Mouse (Mus musculus): ENCODE results near the gene Hmg20b. TPM values are rescaled to one million over a fixed set of nuclear protein-coding genes. Genes with fewer than 3 reads are reported as not detected.
A peak's percentile ranks its signal among the peaks of the same experiment; 100 is the strongest.

Gene Hmg20b
- polyA plus RNA-seq, 1 experiment: 89.0 TPM

DNA sequence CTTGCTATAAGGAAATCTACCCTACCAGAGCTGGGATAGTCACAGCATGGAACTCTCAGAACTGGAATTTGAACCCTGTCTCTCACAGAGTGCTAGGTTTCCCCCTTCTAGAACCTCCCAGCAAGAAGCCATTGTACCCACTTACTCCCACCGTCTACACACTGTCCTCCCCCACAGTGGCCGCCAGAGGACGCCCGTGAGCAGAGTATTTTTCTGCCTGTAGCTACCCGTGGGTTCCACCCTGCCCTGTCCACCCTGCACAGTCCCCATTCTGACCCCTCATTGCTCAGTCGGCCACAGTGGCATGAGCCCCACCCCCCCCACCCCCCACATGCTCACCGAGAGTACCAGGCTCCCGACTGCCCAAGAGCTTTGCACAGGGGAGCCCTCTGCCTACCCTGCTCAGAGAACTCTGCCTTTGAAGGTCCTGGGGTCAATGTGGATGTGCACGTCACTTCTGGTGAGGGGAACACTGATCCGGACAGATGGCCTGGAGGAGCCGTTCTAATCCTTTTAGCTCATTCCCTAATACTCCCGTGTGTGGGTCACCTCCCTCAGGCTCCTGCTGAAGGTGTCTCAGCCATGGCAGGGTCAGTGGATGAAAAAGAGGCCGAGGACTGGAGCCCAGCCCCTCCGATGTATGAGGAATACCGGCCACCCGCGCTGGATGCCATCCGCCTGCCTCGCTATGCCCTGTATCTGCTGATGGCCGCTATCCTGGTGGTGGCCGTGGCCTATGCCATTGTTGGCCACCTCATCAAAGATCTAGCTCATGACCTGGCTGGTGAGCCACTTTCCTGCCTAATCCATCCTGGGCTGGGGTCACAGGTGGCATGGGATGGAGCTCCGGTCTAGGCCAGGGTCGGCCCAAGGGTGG, 39.8 kb upstream of the Hmg20b start:
- no peak for TF ChIP-seq FOSL1 (IDR thresholded peaks at IDR 0.05; ENCODE audit: insufficient read depth, low read length, poor library complexity, severe bottlenecking)
- TF ChIP-seq CTCF (IDR thresholded peaks at IDR 0.05; ENCODE audit: control insufficient read depth, insufficient read depth, insufficient read length): peak; percentile 95
- H3ac ChIP-seq (ENCODE audit: control insufficient read depth, insufficient read length, low read depth): no peak overlapping the region

DNA sequence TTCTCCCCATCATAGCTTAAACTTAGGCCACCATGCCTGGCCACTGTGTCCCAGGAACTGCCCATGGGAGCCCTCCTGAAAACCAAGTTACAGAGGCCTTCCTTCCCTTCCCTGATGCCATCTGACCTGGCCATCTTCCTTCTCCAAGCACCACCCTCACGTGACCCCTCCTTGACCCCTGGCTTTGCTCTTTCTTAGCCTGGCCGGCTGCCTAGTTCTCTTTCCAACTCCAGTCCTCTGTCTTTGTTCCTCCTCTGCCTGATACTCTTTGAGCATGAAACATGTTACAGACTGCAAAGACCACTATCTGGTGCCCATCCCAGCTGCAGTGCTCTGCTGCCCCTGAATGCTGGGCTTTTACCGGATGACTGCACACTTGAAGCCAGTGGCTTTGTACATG, 39.1 kb upstream of the Hmg20b start:
- Histone ChIP-seq H3ac (ENCODE audit: control insufficient read depth, insufficient read length, low read depth) (no peak overlapping the region), H3K36me3 (ENCODE audit: control insufficient read depth, insufficient read depth) (peaks cover 34% of the 10 kb centered on the region), H3K27me3 (ENCODE audit: control insufficient read depth, insufficient read depth, insufficient read length) (no peaks in the 10 kb centered on the region), H3K79me2 (ENCODE audit: control insufficient read depth, insufficient read depth) (peaks cover 32% of the 10 kb centered on the region), H3K4me3 (ENCODE audit: insufficient read depth, poor library complexity, severe bottlenecking) (no peak overlapping the region), H3K79me3 (ENCODE audit: low read depth) (peaks cover 24% of the 10 kb centered on the region)
- TF ChIP-seq CTCF (IDR thresholded peaks at IDR 0.05; ENCODE audit: control insufficient read depth, insufficient read depth, insufficient read length): no peak
- TF ChIP-seq USF1 (IDR thresholded peaks at IDR 0.05; ENCODE audit: low read depth): peak; percentile 54

More for the DNA sequence above, 39.8 kb upstream of the Hmg20b start:
- Histone ChIP-seq H3K79me3 (ENCODE audit: low read depth) (peaks cover 17% of the 10 kb centered on the region), H3K79me2 (ENCODE audit: control insufficient read depth, insufficient read depth) (peaks cover 25% of the 10 kb centered on the region), H3K36me3 (ENCODE audit: control insufficient read depth, insufficient read depth) (peaks cover 34% of the 10 kb centered on the region), H3K27me3 (ENCODE audit: control insufficient read depth, insufficient read depth, insufficient read length) (no peaks in the 10 kb centered on the region), H3K4me3 (ENCODE audit: insufficient read depth, poor library complexity, severe bottlenecking) (no peak overlapping the region)

DNA sequence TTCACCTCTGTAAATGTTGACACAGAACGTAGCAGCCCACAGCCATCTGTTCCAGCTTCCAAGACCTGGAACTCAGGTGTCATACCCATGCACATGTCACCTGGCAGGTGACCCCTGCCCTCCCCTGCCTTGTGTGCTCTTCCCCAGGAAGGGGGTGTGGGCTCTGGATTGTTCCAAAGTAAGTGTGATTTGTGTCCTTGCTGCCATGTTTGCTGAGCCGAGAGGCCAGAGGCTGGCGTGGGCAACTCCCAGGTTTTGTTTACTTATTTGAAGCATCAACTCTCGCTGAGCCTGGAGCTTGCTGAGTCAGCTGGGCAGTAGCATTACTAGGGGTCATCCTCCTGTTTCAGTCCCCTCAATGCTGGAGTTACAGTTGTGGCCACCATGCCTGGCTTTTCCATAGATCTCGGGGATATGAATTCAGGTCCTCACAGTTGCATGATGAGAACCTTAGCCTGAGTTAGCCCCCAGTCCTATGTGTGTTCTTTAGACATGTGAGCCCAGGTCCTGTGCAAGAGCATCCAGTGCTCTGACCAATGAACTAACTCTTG, 38.3 kb upstream of the Hmg20b start, which contains the start of gene Gm48552:
TSS of gene Gm48552 (plus strand) at position 501 of the 551 bp plus-strand sequence.
- Histone ChIP-seq H3K4me3 (ENCODE audit: insufficient read depth, poor library complexity, severe bottlenecking) (no peak within 1 kb of the TSS), H3K79me2 (ENCODE audit: control insufficient read depth, insufficient read depth) (peaks cover 33% of the 10 kb centered on the region), H3K36me3 (ENCODE audit: control insufficient read depth, insufficient read depth) (peaks cover 34% of the 10 kb centered on the region)

DNA sequence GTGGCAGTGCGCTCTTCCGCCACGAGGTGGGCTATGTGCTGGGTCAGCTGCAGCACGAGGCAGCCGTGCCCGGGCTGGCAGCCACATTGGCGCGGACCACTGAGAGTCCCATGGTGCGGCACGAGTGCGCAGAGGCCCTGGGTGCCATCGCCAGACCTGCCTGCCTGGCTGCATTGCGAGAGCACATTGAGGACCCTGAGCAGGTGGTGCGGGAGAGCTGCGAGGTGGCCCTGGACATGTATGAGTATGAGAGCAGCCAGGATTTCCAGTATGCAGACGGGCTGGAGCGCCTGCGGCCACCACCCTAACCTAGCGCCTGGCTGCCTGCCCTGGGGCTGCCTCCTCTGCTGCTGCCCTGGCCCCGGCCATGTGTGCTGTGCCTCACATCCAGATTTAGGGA, 37.4 kb upstream of the Hmg20b start:
- peaks cover 34% of the 10 kb centered on the region for H3K36me3 ChIP-seq (ENCODE audit: control insufficient read depth, insufficient read depth)
- no peak for TF ChIP-seq CTCF (IDR thresholded peaks at IDR 0.05; ENCODE audit: control insufficient read depth, insufficient read depth, insufficient read length)
- TF ChIP-seq MYOD1 (IDR thresholded peaks at IDR 0.05; ENCODE audit: control insufficient read depth, insufficient read length, low read depth): no peak
- no peak for TF ChIP-seq FOSL1 (IDR thresholded peaks at IDR 0.05; ENCODE audit: insufficient read depth, low read length, poor library complexity, severe bottlenecking)
- no peak for TF ChIP-seq MYOG (IDR thresholded peaks at IDR 0.05; ENCODE audit: control insufficient read depth, extremely low read depth, insufficient read length)
- no peak for TF ChIP-seq CEBPB (IDR thresholded peaks at IDR 0.05; ENCODE audit: low read depth)
- no peak for TF ChIP-seq MAX (IDR thresholded peaks at IDR 0.05)
- no peak for TF ChIP-seq USF1 (IDR thresholded peaks at IDR 0.05; ENCODE audit: low read depth)
- H3K27me3 ChIP-seq (ENCODE audit: control insufficient read depth, insufficient read depth, insufficient read length): no peaks in the 10 kb centered on the region
- H3ac ChIP-seq (ENCODE audit: control insufficient read depth, insufficient read length, low read depth): no peak overlapping the region
- H3K4me3 ChIP-seq (ENCODE audit: insufficient read depth, poor library complexity, severe bottlenecking): no peak overlapping the region
- peaks cover 25% of the 10 kb centered on the region for H3K79me3 ChIP-seq (ENCODE audit: low read depth)
- H3K79me2 ChIP-seq (ENCODE audit: control insufficient read depth, insufficient read depth): peaks cover 33% of the 10 kb centered on the region

More for the DNA sequence above, 38.3 kb upstream of the Hmg20b start, which contains the start of gene Gm48552:
- H3ac ChIP-seq (ENCODE audit: control insufficient read depth, insufficient read length, low read depth): no peak within 1 kb of the TSS
- no peak for TF ChIP-seq CEBPB (IDR thresholded peaks at IDR 0.05; ENCODE audit: low read depth)
- no peak for TF ChIP-seq USF1 (IDR thresholded peaks at IDR 0.05; ENCODE audit: low read depth)
- no peak for TF ChIP-seq MYOD1 (IDR thresholded peaks at IDR 0.05; ENCODE audit: control insufficient read depth, insufficient read length, low read depth)
- no peak for TF ChIP-seq MAX (IDR thresholded peaks at IDR 0.05)
- TF ChIP-seq CTCF (IDR thresholded peaks at IDR 0.05; ENCODE audit: control insufficient read depth, insufficient read depth, insufficient read length): no peak
- TF ChIP-seq FOSL1 (IDR thresholded peaks at IDR 0.05; ENCODE audit: insufficient read depth, low read length, poor library complexity, severe bottlenecking): no peak
- TF ChIP-seq MYOG (IDR thresholded peaks at IDR 0.05; ENCODE audit: control insufficient read depth, extremely low read depth, insufficient read length): no peak
- H3K27me3 ChIP-seq (ENCODE audit: control insufficient read depth, insufficient read depth, insufficient read length): no peaks in the 10 kb centered on the region
- peaks cover 25% of the 10 kb centered on the region for H3K79me3 ChIP-seq (ENCODE audit: low read depth)

DNA sequence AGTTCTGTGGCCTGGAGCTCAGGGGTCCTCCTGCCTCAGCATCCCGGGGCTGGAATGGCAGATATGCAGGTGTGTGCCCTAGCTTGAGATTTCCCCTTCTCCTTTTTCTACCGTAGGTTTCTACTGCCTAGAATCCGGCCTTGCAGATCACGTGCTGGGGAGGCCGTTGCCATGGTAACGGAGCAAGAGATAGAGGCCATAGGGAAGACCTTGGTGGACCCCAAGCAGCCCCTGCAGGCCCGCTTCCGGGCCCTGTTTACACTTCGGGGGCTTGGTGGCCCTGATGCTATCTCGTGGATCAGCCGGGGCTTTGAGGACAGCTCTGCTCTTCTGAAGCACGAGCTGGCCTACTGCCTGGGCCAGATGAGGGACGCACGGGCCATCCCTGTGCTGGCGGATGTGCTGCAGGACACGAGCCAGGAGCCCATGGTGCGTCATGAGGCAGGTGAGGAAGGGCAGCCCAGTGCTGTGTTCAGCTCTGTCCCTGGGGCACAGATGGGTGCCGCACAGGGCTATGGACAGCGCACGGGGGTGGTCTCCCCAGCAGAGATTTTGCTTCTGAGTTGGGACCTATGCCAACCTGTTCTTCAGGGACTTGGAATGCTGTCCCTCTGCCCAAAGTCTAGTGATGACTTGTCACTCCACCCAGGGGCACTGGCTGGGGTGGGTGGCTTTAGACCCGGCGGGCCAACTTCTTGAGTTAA, 35.5 kb upstream of the Hmg20b start:
- Histone ChIP-seq H3K36me3 (ENCODE audit: control insufficient read depth, insufficient read depth) (peaks cover 34% of the 10 kb centered on the region), H3K27me3 (ENCODE audit: control insufficient read depth, insufficient read depth, insufficient read length) (no peaks in the 10 kb centered on the region), H3K79me3 (ENCODE audit: low read depth) (peaks cover 25% of the 10 kb centered on the region), H3K4me3 (ENCODE audit: insufficient read depth, poor library complexity, severe bottlenecking) (peak overlapping the region; percentile 100), H3ac (ENCODE audit: control insufficient read depth, insufficient read length, low read depth) (peak overlapping the region; percentile 89), H3K79me2 (ENCODE audit: control insufficient read depth, insufficient read depth) (peaks cover 33% of the 10 kb centered on the region)
- TF ChIP-seq MAX (IDR thresholded peaks at IDR 0.05) (no peak), USF1 (IDR thresholded peaks at IDR 0.05; ENCODE audit: low read depth) (no peak), MYOD1 (IDR thresholded peaks at IDR 0.05; ENCODE audit: control insufficient read depth, insufficient read length, low read depth) (no peak), FOSL1 (IDR thresholded peaks at IDR 0.05; ENCODE audit: insufficient read depth, low read length, poor library complexity, severe bottlenecking) (no peak), CTCF (IDR thresholded peaks at IDR 0.05; ENCODE audit: control insufficient read depth, insufficient read depth, insufficient read length) (no peak)
